Mouse (Mus musculus) lung, adult 18-20 months (tissue): ENCODE data around the gene Mipol1.

Source experiments
- DNase-seq, 2 experiments: peaks; one replicate each; pipeline ENCODE4 v3.0.0; 2022; ENCODE audit warnings: mixed read lengths in 2 of 2

Mipol1 gene

DNA sequence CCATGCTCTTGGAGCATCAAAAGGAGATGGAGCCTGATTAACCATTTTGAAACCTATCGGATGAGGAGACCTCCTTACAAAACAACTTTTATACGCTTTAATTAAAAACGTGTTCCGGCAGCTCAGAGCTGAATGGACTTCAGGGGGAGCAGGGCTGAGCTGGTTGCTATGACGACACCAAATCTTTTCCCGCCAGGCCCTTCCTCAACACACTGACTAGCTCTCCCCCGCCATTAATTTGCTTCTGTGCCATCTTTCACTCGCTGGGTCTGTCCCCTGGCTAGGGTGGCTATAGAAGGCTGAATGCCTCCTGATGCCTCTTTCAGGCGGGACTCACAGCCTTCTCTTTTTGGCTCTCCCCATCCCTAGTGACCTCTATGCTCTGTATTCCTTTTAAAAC, 300.2 kb downstream of the Mipol1 start:
- DNase-seq, result no peak

DNA sequence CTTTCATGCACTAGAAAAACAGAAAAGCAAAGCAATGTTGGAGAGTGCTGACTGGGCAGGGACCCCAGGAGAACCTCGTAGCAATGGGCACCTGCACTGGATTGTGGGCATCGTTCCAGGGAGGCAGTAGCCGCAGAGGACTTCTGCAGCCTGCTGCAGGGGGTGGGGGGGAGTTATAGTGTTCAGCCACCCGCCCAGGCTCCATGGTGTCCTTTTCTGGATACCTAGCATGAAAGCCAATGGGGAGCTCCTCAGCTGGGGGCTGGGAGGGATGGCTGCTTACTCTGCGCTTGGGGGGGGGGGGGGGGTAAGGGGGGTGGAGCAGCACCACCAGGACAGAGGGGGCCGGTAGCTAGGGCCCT, 304.3 kb downstream of the Mipol1 start:
- DNase-seq, result peak in 1 of 2 experiments; percentile 45

DNA sequence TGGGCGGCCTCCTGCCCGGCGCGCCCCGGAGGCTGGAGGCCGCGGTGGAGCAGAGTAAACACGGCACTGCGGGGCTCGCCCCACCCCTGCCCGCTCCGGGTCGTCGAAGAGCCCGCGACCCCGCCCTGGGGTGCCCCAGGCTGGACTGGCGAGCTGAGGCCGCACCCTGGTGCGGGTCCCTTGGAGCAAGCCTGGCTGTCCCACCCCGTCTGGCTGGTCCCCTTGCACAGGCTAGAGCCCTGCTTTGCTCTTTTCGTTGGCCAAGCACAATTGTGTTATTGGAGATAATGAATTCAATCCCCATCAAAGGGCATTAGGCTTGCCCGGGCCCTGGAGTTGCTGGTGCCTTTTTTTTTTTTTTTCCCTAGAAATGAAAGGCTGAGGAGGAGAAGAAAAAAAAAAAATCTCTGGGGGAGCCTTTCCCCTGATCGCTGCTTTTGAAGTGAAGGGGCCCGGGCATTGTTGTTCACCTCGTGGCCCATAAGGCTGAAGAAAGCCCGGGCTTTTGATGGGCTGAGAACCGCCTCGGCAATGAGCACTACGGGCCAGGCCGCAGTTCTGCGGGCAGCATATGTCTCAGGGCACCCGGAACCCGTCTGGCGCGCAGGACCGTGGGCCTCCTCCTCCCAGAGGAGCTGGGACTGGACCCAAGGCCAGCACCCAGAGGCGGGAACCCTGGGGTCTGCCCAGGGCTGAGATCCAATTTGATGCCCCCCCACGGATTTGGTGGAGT, 304.8 kb downstream of the Mipol1 start:
- DNase-seq, result peak; percentile 47 to 62

DNA sequence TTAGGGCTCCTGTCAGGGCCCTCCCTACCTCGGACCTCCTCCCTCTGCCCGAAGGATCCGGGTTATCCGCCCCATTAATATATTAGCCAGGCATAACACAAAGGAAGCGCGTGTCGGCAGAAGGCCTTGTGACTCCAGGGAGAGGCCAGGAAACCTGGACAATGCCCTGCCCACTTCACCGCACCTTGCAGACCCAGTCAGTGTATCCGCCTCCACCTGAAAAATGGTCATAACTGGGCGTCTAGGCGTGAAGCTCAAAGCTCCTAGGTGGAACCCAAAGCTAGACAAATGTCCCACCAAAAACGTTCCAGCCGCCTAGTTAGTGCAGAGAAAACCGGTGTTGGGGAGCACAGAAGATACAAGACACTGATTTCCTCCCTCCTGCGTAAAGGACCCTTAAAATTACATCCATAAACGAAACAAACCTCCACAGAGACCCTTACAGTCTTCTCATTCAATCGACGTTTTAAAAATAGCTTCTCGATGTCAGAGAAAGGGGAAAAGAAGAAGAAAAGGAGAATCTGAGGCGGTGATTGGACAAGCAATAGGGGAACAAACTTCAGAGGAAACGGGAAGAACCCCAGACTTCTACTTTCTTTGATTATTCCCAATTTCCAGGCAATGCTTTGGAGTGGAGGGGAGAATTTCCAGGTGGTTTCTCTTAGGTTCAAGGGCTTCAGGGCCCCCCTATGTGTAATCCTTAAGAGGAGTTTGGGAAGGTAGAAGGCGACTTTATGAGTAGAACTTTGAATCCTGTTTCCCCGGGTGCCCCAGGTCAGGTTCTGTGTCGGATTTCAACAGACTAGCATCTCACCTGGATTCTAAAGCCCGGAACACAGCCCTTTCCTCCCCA, 306.1 kb downstream of the Mipol1 start:
- peak; percentile 62 to 77 for DNase-seq

DNA sequence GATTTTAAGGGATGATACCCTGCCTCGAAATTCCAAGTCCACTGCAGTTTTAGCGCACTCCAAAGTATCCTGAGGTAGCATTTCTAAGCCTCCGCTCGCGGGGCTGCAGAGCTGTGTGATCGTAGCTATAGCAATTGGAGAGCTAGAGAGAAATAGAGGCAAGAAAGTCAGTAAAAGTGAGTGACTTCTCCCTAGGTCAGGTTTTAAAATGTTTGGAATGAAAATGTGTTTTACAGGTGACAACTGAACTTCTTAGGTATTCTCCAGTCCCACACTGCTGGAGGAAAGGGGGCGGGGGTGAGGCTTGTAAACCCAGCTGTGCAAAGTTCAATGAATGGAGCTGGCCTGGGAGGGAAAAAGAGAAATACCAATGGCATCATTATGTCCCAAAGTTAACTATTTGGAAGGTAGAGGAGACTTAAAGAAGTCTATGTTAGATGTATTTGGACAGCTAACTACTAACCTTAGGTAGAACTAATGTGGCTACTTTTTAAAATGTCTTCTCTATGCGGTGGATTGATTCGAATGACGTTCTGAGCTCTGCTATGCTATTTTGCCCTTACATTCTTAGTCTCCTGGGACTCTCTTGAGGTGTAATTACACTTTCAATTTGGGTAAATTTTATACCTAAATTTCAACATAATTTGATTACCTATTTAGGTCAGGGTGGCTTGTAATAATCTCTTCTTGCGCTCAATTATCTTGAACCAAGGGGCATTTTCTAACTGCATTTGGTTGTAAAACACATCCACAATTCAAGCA, 306.9 kb downstream of the Mipol1 start:
- DNase-seq, result no peak

DNA sequence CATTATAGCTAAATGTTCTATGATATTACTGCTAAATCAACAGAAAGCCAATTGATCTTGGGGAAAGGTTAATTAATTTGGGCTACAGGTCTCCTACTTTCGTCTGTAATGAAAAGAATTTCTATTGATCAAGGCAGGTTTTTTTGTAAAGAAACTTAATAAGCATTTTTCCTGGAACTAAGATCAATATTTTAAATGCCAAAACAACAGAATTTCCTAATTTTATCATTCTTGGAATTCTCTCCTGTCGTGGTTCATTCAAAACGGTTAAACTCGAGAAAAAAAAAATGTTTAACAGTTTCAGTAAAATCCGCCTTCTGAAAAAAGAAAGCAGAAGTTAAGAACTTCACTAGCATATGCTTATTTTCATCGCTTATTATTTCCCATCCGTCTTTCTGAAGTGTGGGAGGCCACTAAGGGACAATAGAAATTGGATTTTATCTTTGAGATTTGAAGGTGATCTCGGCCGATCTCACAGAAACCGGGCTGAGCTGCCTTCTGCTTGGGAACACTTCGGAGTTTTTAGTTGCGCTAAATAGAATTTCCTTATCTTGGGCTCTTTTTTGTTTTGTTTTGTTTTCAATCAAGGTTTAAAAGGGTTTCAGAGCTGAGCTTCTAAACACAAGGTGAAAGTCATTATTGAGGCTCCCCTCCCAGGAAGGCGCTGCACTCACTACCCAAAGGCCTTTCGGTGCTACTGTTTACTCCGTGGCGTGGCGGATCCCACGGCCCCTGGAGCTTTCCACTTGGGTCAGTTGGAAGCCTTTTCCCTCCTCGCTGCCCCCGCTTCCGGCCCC, 307.8 kb downstream of the Mipol1 start:
- DNase-seq, result peak in 1 of 2 experiments; percentile 32

DNA sequence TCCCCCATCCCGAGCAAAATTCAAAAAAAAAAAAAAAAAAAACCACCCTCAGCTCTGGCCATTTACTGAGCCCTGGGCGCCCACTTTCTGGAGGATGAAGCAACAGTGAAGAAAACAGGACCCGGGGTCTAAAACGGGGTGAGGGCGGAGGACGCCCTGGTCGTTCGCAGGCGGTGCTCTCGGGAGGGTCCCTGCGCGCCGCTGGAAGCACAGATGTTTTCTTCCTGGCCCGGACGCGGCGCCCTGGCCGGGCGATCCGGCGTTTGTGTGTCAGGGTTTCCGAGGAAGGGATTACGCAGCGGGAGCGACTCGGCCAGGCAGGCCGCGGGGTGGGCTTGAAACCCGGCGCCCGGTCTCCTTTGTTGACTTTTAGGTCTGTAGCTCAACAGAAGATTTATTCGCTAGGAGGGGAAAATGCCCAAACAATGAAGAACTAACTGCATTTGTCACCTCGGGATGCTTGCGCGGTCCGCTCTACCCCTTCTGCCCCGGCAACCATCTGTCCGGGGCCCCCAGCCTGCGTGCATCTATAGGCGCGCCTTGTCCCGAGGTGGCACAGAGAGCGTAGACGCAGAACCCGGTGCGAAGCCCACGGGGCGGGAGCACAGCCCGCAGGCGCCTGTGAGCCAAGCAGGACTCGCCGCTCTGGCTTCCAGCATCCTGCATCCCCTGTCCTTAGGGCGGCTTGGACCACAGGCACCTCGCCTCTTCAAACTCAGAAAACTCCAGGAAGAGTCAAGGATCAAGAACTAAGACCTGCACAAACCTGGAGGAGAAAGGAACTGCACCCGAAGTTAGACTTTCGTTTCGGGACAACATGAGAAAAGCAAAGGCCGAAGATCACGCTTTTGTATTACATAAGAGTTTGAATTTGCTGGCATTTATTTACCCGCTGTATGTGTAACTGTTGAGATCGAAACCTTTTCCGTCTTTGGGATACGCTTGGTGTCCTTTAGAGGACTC, 308.6 kb downstream of the Mipol1 start:
- peak in 1 of 2 experiments; percentile 37 for DNase-seq

DNA sequence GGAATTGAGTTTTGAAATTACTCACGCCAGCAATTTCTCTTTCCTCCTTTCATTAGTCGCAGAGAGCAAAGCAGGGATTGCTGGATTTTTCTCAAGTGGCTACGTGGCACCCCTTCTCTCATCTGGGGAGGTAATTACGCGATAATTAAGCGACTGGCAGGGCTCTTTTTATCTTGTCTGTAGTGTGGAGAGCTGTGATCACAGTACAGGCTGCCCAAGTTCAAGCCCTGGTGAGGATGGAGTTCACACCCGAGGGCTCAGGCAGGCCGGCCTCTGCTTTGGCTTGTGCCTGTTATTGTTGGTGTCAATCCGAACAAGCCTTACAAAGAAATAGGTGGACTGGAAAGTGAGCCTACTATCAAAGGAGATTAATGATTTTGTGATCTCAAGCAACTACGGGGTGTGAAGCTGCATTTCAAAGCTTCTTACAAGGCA, 309.3 kb downstream of the Mipol1 start:
- peak in 1 of 2 experiments; percentile 21 for DNase-seq

DNA sequence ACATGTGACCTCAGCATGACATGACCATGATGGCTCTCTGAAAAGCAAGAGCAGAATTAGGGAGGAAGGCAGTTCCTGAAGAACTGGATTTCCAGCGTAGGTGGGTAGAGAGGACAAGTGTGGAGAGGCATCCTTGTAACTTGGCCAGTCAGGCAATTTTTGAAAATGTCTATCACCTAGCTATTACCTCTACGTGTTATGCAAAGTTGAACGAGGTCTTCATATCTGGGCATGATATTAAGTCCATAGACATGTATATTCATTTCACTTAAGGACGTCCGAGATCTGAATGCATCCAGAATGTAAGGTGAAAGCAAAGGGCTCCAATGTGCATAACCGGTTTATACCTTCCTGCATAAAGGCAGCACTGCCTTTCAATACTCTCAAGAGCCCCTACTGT, 310.9 kb downstream of the Mipol1 start:
- no peak for DNase-seq

DNA sequence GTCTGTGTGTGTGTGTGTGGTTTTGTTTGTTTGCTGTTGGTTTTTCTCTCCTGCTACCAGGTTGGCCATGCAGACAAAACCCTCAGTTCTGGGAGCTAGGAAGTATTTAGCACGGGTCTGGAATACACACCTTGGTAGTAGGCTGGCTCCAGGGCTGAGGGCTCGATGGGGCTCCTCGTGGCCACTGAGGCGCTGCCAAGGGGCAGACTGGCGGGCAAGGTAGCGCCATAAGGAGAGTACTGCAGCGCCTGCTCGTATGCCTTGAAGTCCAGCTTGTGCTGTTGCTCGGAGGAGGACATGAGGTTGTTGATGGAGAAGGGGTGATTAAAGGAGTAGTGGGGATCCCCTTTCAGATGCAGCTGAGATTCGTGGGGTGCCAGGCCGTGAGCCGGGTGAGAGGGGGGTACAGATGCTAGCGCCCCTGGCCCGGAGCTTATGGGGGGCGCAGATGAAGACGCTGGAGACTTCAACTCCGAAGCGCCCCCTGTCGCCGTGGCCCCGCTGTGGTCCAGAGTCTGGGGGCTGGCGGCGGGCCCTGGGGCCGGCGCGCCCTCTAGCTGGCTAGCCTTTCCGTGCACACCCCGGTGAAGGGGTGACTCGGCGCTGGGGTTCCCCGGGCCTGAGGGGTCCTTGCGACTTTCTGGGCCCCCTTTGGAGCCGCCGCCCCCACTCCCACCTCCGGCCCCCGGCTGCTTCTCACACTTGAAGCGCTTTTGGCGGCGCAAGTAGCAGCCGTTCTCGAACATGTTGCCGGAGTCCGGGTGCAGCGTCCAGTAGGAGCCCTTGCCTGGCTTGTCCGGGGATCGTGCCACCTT, 311.9 kb downstream of the Mipol1 start:
- peak in 1 of 2 experiments; percentile 65 for DNase-seq

DNA sequence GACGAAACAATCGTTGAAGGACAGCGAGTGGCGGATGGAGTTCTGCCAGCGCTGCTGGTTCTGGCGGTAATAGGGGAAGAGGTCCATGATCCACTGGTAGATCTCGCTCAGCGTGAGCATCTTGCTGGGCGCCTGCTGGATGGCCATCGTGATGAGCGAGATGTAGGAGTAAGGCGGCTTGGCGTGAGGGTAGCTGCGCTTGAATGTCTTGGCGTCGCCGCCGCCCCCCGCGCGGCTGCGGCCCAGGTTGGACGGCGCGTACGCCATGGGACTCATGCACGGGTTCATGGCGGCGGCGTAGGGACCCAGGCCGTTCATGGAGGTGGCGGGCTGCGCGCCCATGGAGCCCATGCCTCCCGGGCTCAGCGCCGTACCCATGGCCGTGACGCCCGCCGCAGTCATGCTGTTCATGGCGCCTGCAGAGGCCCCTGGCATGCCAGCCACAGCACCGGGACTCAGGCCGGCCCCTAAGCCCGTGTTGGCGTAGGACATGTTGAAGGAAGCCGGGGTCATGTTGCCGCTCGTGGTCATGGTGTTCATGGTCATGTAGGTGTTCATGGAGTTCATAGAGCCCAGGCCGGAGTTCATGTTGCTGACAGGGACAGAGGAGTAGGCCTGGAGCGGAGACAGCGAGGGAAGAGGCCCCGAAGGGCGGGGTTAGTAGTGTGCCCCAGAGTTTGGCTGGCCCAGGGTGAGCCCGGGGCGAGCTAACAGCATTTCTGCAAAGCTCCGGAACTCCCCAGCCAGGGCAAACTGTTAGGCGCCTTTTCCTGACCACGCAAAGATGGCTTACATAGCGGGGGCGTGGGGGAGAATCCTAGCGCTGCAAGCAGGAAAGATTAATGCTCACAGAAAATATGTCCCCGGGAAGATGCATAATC, 312.8 kb downstream of the Mipol1 start:
- peak in 1 of 2 experiments; percentile 44 for DNase-seq

DNA sequence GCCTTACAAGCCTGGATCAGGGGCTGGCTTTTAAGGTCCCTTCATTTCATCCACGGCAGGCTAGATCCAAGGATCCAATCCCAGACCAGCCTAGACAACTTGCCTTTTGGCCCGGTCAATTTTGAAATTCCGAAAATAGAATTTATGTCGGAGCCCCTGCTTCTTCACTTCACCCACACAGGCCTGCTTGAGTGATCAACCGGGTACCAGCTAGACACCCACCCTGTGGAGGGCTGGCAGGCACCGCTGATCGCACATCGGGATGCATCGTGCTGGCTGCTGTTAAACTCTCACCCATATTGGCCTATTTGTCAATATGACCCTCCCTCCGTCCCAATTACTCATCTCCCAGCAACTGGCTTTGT, 313.4 kb downstream of the Mipol1 start:
- peak in 1 of 2 experiments; percentile 14 for DNase-seq

DNA sequence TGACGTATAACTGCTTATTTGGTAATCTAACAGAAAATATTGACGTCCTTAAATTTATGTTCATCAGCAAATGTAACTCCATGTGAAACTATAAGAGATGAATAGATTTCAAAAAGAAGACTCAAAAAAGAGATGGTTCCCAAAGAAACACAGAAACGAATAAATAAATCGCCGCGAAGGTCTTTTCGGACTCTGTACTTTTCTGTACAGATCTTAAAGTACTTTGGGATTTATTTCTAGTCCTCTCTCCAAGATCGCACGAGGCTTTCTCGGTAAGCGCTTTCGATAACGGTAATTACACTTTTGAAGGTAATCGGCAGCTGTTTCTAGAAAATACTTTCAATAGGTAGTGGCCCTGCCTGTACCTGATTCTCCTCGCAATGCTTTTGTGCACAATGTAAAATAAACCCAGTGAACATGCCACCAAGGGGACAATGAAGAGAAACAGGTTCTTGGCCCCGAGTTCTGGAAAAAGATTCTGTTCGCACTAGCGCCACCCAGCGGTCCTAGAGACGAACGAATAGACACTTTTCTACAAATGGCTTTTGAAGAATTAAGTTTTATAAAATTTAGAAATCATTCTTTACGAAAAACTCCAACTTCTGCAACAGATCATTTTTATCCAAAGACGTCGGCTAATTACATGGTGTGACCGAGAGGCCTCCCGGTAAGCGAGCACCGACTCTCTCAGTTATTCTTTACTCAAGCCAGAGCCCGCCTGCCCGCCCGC, 314.6 kb downstream of the Mipol1 start:
- peak; percentile 81 for DNase-seq

DNA sequence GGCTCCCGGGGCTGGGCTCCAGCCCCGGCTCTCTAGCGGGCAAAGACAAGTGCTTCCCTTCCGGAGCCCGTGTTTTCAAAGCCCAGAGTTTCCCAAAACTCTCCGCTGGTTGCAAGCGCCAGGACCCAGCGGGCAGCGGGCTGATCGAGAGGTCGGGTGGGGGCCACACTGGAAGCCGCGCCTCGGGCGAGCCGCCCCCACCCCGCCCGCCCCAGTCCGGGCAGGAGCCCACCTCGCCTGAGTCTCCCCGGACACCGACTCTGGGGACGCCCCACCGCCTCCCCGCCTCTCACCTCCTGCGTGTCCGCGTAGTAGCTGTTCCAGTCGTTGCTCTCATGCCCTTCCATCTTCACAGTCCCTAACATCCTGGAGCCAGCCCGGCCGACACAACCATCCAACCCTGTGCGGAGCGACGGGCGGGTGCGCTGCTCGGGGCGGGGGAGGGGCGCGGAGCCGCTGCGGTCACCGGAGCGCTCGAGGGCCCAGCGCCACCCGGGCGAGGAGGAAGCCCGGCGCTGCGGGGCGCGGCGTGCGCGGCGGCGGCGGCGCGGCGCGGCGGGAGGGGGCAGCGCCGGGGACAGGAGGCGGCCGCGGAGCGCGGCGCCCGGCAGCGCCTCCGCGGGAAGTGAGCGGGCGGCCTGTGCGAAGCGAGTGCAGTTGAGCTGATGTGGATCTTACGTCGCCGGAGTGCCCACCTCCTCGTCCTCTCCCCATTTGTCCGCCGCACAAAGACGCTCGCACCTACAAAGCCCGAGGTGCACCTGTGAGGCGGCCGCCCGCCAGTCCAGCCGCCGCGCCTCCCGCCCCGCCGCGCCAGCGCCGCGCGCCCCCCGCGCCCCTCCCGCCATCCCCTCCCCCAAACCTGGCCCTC, 315.4 kb downstream of the Mipol1 start:
- DNase-seq, result peak; percentile 77 to 81
